Mouse (Mus musculus) stomach, embryonic 14.5 days (tissue): Measurements from ENCODE around the gene Olfr589. TPM values are rescaled to one million over a fixed set of nuclear protein-coding genes. Genes with fewer than 3 reads are reported as not detected.

Source experiments
- polyA plus RNA-seq: library from polyadenylated mRNA; unstranded; fragments of >200 nt; fragmentation: Nextera tagmentation; extraction: Ambion mirVana; gene quantifications from 2 replicates; pipeline ENCODE4 v1.2.1, GENCODE M21; 2014

The Olfr589 gene
- polyA plus RNA-seq, 1 experiment from 2014 or later, result not detected

Other genes with a start within 250 kb of the Olfr589 start
- gene Olfr571, start 238.8 kb downstream of the Olfr589 start, polyA plus RNA-seq, result not detected in 2 replicates
- gene Olfr572, start 231.9 kb downstream of the Olfr589 start, polyA plus RNA-seq, result not detected in 2 replicates
- gene Olfr573-ps1, start 213.8 kb downstream of the Olfr589 start, polyA plus RNA-seq, result not detected in 2 replicates
- gene Olfr574, start 207.9 kb downstream of the Olfr589 start, polyA plus RNA-seq, result not detected in 2 replicates
- not detected in 2 replicates for gene Olfr575, start 197.6 kb downstream of the Olfr589 start, polyA plus RNA-seq
- gene Olfr576, start 193.7 kb downstream of the Olfr589 start, polyA plus RNA-seq, result not detected in 2 replicates
- not detected in 2 replicates for gene Olfr577, start 180.4 kb downstream of the Olfr589 start, polyA plus RNA-seq
- not detected in 2 replicates for gene Olfr578, start 167.0 kb downstream of the Olfr589 start, polyA plus RNA-seq
- gene Olfr582, start 118.3 kb downstream of the Olfr589 start, polyA plus RNA-seq, result not detected in 2 replicates
- gene Olfr583, start 105.1 kb downstream of the Olfr589 start, polyA plus RNA-seq, result not detected in 2 replicates
- not detected in 2 replicates for gene Olfr584, start 74.5 kb downstream of the Olfr589 start, polyA plus RNA-seq
- not detected in 2 replicates for gene Olfr585, start 58.6 kb downstream of the Olfr589 start, polyA plus RNA-seq
- gene Olfr586, start 30.7 kb downstream of the Olfr589 start, polyA plus RNA-seq, result not detected in 2 replicates
- gene Olfr588-ps1, start 15.5 kb downstream of the Olfr589 start, polyA plus RNA-seq, result not detected in 2 replicates
- gene Olfr591, start 22.0 kb upstream of the Olfr589 start, polyA plus RNA-seq, result not detected in 2 replicates
- not detected in 2 replicates for gene Olfr592, start 28.4 kb upstream of the Olfr589 start, polyA plus RNA-seq
- not detected in 2 replicates for gene Olfr593, start 55.5 kb upstream of the Olfr589 start, polyA plus RNA-seq
- not detected in 2 replicates for gene Olfr594, start 60.6 kb upstream of the Olfr589 start, polyA plus RNA-seq
- not detected in 2 replicates for gene Usp17ld, start 96.1 kb upstream of the Olfr589 start, polyA plus RNA-seq
- gene Olfr596, start 149.3 kb upstream of the Olfr589 start, polyA plus RNA-seq, result not detected in 2 replicates
- gene Olfr597, start 160.0 kb upstream of the Olfr589 start, polyA plus RNA-seq, result not detected in 2 replicates
- gene Olfr598, start 167.2 kb upstream of the Olfr589 start, polyA plus RNA-seq, result not detected in 2 replicates
- gene Olfr599, start 179.6 kb upstream of the Olfr589 start, polyA plus RNA-seq, result not detected in 2 replicates
- gene Olfr600, start 193.3 kb upstream of the Olfr589 start, polyA plus RNA-seq, result not detected in 2 replicates
- not detected in 2 replicates for gene Olfr601, start 206.3 kb upstream of the Olfr589 start, polyA plus RNA-seq
- gene Olfr603, start 229.8 kb upstream of the Olfr589 start, polyA plus RNA-seq, result not detected in 2 replicates